Mouse (Mus musculus): Measurements from ENCODE around the gene Slf2. TPM values are rescaled to one million over a fixed set of nuclear protein-coding genes. Genes with fewer than 3 reads are reported as not detected.
A peak's percentile ranks its signal among the peaks of the same experiment; 100 is the strongest.

Gene Slf2
- polyA plus RNA-seq, 1 experiment from 2014 or later: 26.7 TPM

GRCm38 (mm10) chr19:44927250-44927649, 3.7 kb upstream of the Slf2 start:
- Histone ChIP-seq H3K9me3 (ENCODE audit: control insufficient read depth, low read length) (no peaks in the 10 kb centered on the region), H3K4me1 (ENCODE audit: control insufficient read depth, insufficient read depth, low read depth, low read length) (peaks cover 3% of the 10 kb centered on the region), H3K4me2 (ENCODE audit: low read length) (no peak overlapping the region), H3K4me3 (ENCODE audit: low read length) (no peak overlapping the region), H3K27me3 (replicated peaks; ENCODE audit: control insufficient read depth, insufficient read depth, low read length) (no peaks in the 10 kb centered on the region), H3K27ac (ENCODE audit: low read depth, low read length) (no peak overlapping the region), H3K9ac (ENCODE audit: low read depth, low read length) (no peak overlapping the region), H3K36me3 (ENCODE audit: control insufficient read depth, insufficient read depth, low read length) (no peaks in the 10 kb centered on the region)
- no peak for ATAC-seq
- 73% methylated on average over 1 of the region's 1 CpGs for WGBS

GRCm38 (mm10) chr19:44928185-44928584, 2.8 kb upstream of the Slf2 start:
- Histone ChIP-seq H3K9ac (ENCODE audit: low read depth, low read length) (no peak overlapping the region), H3K4me1 (ENCODE audit: control insufficient read depth, insufficient read depth, low read depth, low read length) (peaks cover 10% of the 10 kb centered on the region), H3K9me3 (ENCODE audit: control insufficient read depth, low read length) (no peaks in the 10 kb centered on the region), H3K4me2 (ENCODE audit: low read length) (no peak overlapping the region), H3K4me3 (ENCODE audit: low read length) (no peak overlapping the region), H3K36me3 (ENCODE audit: control insufficient read depth, insufficient read depth, low read length) (no peaks in the 10 kb centered on the region), H3K27ac (ENCODE audit: low read depth, low read length) (no peak overlapping the region), H3K27me3 (replicated peaks; ENCODE audit: control insufficient read depth, insufficient read depth, low read length) (no peaks in the 10 kb centered on the region)
- ATAC-seq: no peak
- 73% methylated on average over 8 of the region's 8 CpGs for WGBS

- H3K9me3 ChIP-seq (ENCODE audit: control insufficient read depth, low read length): no peaks in the 10 kb centered on the region
- H3K4me3 ChIP-seq (ENCODE audit: low read length): no peak overlapping the region
- no peaks in the 10 kb centered on the region for H3K36me3 ChIP-seq (ENCODE audit: control insufficient read depth, insufficient read depth, low read length)
- H3K27me3 ChIP-seq (replicated peaks; ENCODE audit: control insufficient read depth, insufficient read depth, low read length): no peaks in the 10 kb centered on the region
- no peak overlapping the region for H3K4me2 ChIP-seq (ENCODE audit: low read length)
- no peak for ATAC-seq
- no peak overlapping the region for H3K27ac ChIP-seq (ENCODE audit: low read depth, low read length)
- no peak overlapping the region for H3K9ac ChIP-seq (ENCODE audit: low read depth, low read length)
- WGBS: 50% methylated on average over 3 of the region's 3 CpGs
- H3K4me1 ChIP-seq (ENCODE audit: control insufficient read depth, insufficient read depth, low read depth, low read length): peaks cover 13% of the 10 kb centered on the region
These were observed 1.7 kb upstream of the Slf2 start for GRCm38 (mm10) chr19:44929251-44929650.

GRCm38 (mm10) chr19:44929663-44930062, 1.3 kb upstream of the Slf2 start:
- H3K4me3 ChIP-seq (ENCODE audit: low read length): no peak overlapping the region
- WGBS: 57% methylated on average over 10 of the region's 10 CpGs
- H3K9me3 ChIP-seq (ENCODE audit: control insufficient read depth, low read length): no peaks in the 10 kb centered on the region
- H3K27me3 ChIP-seq (replicated peaks; ENCODE audit: control insufficient read depth, insufficient read depth, low read length): no peaks in the 10 kb centered on the region
- H3K9ac ChIP-seq (ENCODE audit: low read depth, low read length): no peak overlapping the region
- no peaks in the 10 kb centered on the region for H3K36me3 ChIP-seq (ENCODE audit: control insufficient read depth, insufficient read depth, low read length)
- no peak overlapping the region for H3K4me2 ChIP-seq (ENCODE audit: low read length)
- peaks cover 13% of the 10 kb centered on the region for H3K4me1 ChIP-seq (ENCODE audit: control insufficient read depth, insufficient read depth, low read depth, low read length)
- no peak overlapping the region for H3K27ac ChIP-seq (ENCODE audit: low read depth, low read length)
- no peak for ATAC-seq

GRCm38 (mm10) chr19:44930122-44930521, 829 bp upstream of the Slf2 start:
- H3K36me3 ChIP-seq (ENCODE audit: control insufficient read depth, insufficient read depth, low read length): peaks cover 2% of the 10 kb centered on the region
- peak overlapping the region; percentile 63 for H3K4me2 ChIP-seq (ENCODE audit: low read length)
- H3K9me3 ChIP-seq (ENCODE audit: control insufficient read depth, low read length): no peaks in the 10 kb centered on the region
- H3K27ac ChIP-seq (ENCODE audit: low read depth, low read length): peak overlapping the region; percentile 76; the same call in 1 of the 2 replicates
- WGBS: 43% methylated on average over 2 of the region's 2 CpGs
- no peak overlapping the region for H3K9ac ChIP-seq (ENCODE audit: low read depth, low read length)
- H3K4me1 ChIP-seq (ENCODE audit: control insufficient read depth, insufficient read depth, low read depth, low read length): peaks cover 13% of the 10 kb centered on the region
- H3K4me3 ChIP-seq (ENCODE audit: low read length): peak overlapping the region; percentile 100
- no peak for ATAC-seq
- no peaks in the 10 kb centered on the region for H3K27me3 ChIP-seq (replicated peaks; ENCODE audit: control insufficient read depth, insufficient read depth, low read length)

GRCm38 (mm10) chr19:44931454-44931759, 456 bp downstream of the Slf2 start:
- peaks cover 9% of the 10 kb centered on the region for H3K36me3 ChIP-seq (ENCODE audit: control insufficient read depth, insufficient read depth, low read length)
- ATAC-seq: peak; percentile 92
- 1% methylated on average over 18 of the region's 18 CpGs for WGBS

GRCm38 (mm10) chr19:44932051-44932450, 1.1 kb downstream of the Slf2 start:
- Histone ChIP-seq H3K9ac (ENCODE audit: low read depth, low read length) (peak overlapping the region; percentile 47), H3K27me3 (replicated peaks; ENCODE audit: control insufficient read depth, insufficient read depth, low read length) (no peaks in the 10 kb centered on the region), H3K4me3 (ENCODE audit: low read length) (peak overlapping the region; percentile 100), H3K36me3 (ENCODE audit: control insufficient read depth, insufficient read depth, low read length) (peaks cover 9% of the 10 kb centered on the region), H3K4me1 (ENCODE audit: control insufficient read depth, insufficient read depth, low read depth, low read length) (peaks cover 13% of the 10 kb centered on the region), H3K27ac (ENCODE audit: low read depth, low read length) (no peak overlapping the region), H3K4me2 (ENCODE audit: low read length) (peak overlapping the region; percentile 70), H3K9me3 (ENCODE audit: control insufficient read depth, low read length) (no peaks in the 10 kb centered on the region)
- no peak for ATAC-seq
- whole genome bisulfite sequencing: 60% methylated on average over 5 of the region's 5 CpGs

More at GRCm38 (mm10) chr19:44931454-44931759, 456 bp downstream of the Slf2 start:
- peaks cover 13% of the 10 kb centered on the region for H3K4me1 ChIP-seq (ENCODE audit: control insufficient read depth, insufficient read depth, low read depth, low read length)
- H3K9me3 ChIP-seq (ENCODE audit: control insufficient read depth, low read length): no peaks in the 10 kb centered on the region
- peak overlapping the region; percentile 100 for H3K4me3 ChIP-seq (ENCODE audit: low read length)
- H3K27me3 ChIP-seq (replicated peaks; ENCODE audit: control insufficient read depth, insufficient read depth, low read length): no peaks in the 10 kb centered on the region
- H3K4me2 ChIP-seq (ENCODE audit: low read length): peak overlapping the region; percentile 70
- H3K27ac ChIP-seq (ENCODE audit: low read depth, low read length): peak overlapping the region; percentile 89
- H3K9ac ChIP-seq (ENCODE audit: low read depth, low read length): peak overlapping the region; percentile 87

- Histone ChIP-seq H3K4me3 (ENCODE audit: low read length) (no peak overlapping the region), H3K27me3 (replicated peaks; ENCODE audit: control insufficient read depth, insufficient read depth, low read length) (no peaks in the 10 kb centered on the region), H3K36me3 (ENCODE audit: control insufficient read depth, insufficient read depth, low read length) (peaks cover 9% of the 10 kb centered on the region), H3K9ac (ENCODE audit: low read depth, low read length) (no peak overlapping the region), H3K4me1 (ENCODE audit: control insufficient read depth, insufficient read depth, low read depth, low read length) (peaks cover 13% of the 10 kb centered on the region), H3K9me3 (ENCODE audit: control insufficient read depth, low read length) (no peaks in the 10 kb centered on the region), H3K27ac (ENCODE audit: low read depth, low read length) (no peak overlapping the region), H3K4me2 (ENCODE audit: low read length) (no peak overlapping the region)
- ATAC-seq: no peak
- WGBS: 94% methylated on average over 1 of the region's 1 CpGs
These were observed 2.2 kb downstream of the Slf2 start for GRCm38 (mm10) chr19:44933136-44933535.

GRCm38 (mm10) chr19:44959633-44960032, 28.7 kb downstream of the Slf2 start:
- Histone ChIP-seq H3K9me3 (ENCODE audit: control insufficient read depth, low read length) (no peaks in the 10 kb centered on the region), H3K4me1 (ENCODE audit: control insufficient read depth, insufficient read depth, low read depth, low read length) (no peaks in the 10 kb centered on the region), H3K9ac (ENCODE audit: low read depth, low read length) (no peak overlapping the region), H3K36me3 (ENCODE audit: control insufficient read depth, insufficient read depth, low read length) (peaks cover 26% of the 10 kb centered on the region), H3K27me3 (replicated peaks; ENCODE audit: control insufficient read depth, insufficient read depth, low read length) (no peaks in the 10 kb centered on the region), H3K27ac (ENCODE audit: low read depth, low read length) (no peak overlapping the region), H3K4me2 (ENCODE audit: low read length) (no peak overlapping the region), H3K4me3 (ENCODE audit: low read length) (no peak overlapping the region)
- WGBS: 100% methylated on average over 2 of the region's 2 CpGs
- ATAC-seq: no peak

GRCm38 (mm10) chr19:44965978-44966377, 35.0 kb downstream of the Slf2 start:
- H3K9me3 ChIP-seq (ENCODE audit: control insufficient read depth, low read length): no peaks in the 10 kb centered on the region
- H3K4me1 ChIP-seq (ENCODE audit: control insufficient read depth, insufficient read depth, low read depth, low read length): no peaks in the 10 kb centered on the region
- no peak overlapping the region for H3K9ac ChIP-seq (ENCODE audit: low read depth, low read length)
- H3K27ac ChIP-seq (ENCODE audit: low read depth, low read length): no peak overlapping the region
- H3K27me3 ChIP-seq (replicated peaks; ENCODE audit: control insufficient read depth, insufficient read depth, low read length): no peaks in the 10 kb centered on the region
- no peak overlapping the region for H3K4me3 ChIP-seq (ENCODE audit: low read length)
- peaks cover 52% of the 10 kb centered on the region for H3K36me3 ChIP-seq (ENCODE audit: control insufficient read depth, insufficient read depth, low read length)
- H3K4me2 ChIP-seq (ENCODE audit: low read length): no peak overlapping the region
- WGBS: 98% methylated on average over 1 of the region's 1 CpGs
- no peak for ATAC-seq
